Mouse (Mus musculus): ENCODE results near the gene Ltbp3. TPM values are rescaled to one million over a fixed set of nuclear protein-coding genes. Genes with fewer than 3 reads are reported as not detected.

Gene Ltbp3
- 1.2 to 9.7 TPM (median 2.2 TPM) in 3 replicates for total RNA-seq (2017)

DNA sequence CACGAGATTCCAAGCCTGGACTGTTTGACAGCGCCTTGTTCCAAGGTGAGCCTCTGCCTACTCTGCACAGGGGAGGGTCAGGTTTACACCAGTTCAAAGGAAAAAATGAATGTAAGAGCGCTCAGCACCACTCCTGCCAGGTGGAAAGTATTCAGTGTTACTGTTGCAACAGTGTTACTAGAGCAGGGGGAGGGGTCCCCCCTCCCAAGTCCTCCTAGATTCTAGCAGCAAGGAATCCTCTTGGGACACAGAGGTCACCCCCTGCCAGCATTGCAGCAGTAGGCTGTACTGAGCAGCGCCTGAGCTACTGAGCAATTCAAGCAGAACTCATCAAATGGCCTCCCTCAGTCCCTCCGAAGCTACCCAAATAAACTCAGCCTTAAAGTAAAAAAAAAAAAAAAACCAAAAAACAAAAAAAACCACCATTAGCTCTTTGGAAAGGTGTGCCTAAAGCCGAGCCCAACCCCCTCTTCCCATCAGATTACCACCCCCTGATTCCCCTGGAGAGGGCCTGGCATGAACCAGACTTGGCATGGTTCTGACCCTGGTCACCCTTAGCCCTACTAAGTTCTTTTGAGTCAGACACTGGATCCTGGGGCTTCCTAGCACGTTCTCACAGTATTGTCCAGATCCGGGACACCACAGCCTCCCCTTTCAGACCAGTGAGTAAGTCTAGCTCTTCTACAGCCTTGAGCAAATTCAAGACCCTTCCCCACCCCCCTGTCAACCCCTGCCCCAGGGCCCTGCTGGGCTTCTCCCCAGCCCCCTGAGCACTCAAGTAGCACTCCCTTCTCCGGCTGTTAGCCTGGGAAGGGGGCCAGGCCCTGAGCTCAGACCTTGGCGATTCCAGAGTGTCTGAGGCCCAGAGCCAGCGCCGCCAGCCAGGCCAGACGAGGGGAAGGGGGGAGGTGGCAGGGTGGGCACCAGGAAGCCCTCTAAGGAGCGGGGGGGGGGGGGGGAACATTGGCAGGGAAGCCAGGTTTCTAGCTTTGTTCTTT, at the start of gene Ltbp3:
TSS of gene Ltbp3 (plus strand) at position 585 of the 998 bp plus-strand sequence.
- ATAC-seq (replicated peaks; ENCODE audit: insufficient number of reproducible peaks, low FRiP score, low TSS enrichment, poor library complexity, severe bottlenecking) = no peak

DNA sequence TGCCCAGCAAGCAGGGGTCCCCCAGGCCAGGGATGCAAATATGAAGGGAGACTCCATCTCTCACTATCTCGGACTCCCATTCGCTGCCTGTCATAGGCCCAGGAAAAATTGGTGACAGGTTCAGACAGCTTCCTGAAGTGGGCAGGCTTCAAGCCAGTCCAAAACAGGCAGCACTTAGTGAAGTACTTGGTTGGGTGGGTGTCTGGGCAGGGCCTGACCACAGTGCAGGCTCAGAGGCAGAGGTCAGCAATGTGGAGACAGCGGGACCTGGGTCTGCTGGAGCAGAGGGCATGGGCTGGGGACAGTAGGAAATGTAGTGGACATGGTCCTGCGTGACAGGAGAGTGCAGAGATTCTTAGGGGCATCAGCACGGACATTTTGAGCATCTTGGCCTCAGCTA, 49.1 kb upstream of the Ltbp3 start:
- no peak for ATAC-seq (replicated peaks; ENCODE audit: insufficient number of reproducible peaks, low FRiP score, low TSS enrichment, poor library complexity, severe bottlenecking)

DNA sequence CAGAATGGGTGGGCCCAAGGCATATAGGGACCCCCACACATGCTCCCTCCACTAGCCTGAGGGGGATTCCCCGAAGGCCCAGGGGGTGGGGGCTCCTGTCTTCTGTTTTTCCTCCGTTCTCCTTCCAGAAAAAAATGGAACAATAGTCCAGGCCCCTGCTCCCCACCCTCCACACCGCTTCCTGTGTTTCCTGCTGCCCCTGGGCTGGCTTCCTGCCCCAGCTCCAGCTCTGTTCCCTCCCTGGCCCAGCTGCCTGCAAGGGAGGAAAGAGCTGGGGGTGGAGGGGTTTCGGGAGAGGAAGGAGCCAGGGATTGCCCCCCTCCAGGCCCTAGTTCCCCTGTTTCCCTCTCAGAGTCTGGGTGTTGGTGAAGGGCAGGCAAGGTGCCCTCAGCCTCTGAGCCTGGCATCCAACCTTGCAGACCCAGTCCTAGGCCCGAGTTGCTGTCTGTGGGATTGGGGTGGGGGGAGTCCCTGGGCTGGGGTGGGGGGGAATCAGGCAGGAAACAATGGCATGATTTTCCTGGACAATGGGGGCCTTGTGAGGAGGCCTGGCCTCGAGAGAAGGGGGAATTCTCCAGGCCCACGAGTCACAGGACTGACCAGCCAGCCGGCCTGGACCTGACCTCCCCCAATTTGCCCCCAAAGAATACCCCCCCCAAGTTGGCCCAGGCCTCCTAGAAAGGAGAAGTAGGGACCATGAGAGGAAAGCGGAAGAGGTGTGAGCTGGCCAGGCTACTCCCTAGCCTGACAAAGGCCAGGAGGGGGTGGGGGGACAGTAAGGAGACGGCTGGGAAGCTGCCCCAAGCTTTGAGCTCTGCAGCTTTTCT, 48.4 kb upstream of the Ltbp3 start:
- ATAC-seq (replicated peaks; ENCODE audit: insufficient number of reproducible peaks, low FRiP score, low TSS enrichment, poor library complexity, severe bottlenecking) = 0 out of 2 replicates have a peak, but pooled peaks have one; percentile 13

DNA sequence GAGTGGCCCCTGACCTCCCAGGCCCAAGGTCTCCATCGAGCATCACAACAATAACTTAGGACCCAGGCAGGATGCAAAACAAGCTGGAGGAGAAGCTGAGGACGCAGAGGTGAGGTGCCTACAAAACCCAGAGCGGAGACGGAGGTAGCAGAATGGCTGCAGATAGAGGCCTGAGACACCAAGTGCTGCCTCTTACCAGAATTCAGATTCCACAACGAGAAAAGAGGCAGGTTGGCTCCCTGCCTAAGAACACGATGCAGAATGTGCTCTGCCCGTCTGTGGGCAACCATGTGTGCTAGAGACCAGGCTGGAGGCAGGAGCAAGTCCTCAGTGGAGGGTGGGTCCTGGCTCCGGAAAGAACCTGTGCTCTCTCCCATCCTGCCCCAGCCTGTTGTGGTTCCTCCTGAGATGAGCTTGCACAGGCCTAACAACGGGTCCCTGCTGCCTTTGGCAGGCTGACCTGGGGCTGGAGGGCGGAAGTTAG, 47.7 kb upstream of the Ltbp3 start:
- ATAC-seq (replicated peaks; ENCODE audit: insufficient number of reproducible peaks, low FRiP score, low TSS enrichment, poor library complexity, severe bottlenecking) = no peak

DNA sequence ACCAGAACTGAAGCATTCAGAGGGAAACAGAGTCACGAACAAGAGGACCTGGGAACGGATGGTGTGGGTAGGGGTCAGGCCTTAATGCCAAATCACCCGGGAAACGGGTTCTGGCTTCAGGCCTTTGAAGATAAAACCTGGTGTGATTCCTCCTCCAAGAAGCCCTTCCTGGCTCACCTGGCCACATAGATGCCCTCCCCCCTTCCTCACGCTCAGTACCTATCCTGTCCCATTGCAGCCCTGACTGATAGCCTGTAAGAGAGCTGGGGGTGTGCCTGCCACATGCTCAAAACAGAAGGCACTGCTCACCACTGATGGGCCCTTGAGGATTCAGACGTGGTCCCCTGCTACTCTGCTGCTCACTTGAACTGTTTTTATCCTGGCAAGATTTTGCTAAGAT, 46.9 kb upstream of the Ltbp3 start:
- ATAC-seq (replicated peaks; ENCODE audit: insufficient number of reproducible peaks, low FRiP score, low TSS enrichment, poor library complexity, severe bottlenecking) = no peak

DNA sequence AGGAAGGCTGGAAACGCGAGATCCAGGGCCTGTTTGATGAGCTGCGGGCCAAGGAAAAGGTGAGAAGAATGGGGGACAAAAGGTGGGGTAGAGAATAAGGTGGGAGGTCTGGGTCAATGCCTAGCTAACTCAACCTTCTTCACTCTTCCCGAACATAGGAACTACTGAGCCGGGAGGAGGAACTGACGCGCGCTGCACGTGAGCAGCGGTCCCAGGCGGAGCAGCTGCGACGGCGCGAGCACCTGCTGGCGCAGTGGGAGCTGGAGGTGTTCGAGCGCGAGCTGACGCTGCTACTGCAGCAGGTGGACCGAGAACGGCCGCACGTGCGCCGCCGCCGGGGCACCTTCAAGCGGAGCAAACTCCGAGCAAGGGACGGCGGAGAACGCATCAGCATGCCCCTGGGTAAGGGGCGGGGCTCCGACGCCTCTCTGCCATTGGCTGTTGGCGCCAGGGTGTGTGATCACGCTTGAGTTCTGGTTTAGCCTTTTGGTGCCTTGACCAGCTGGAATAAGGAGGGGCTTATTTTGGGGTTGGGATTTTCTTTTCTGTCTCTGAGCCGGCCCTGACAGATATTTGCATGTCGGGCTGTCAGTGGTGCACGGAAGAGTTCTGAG, 44.7 kb upstream of the Ltbp3 start:
- ATAC-seq (replicated peaks; ENCODE audit: insufficient number of reproducible peaks, low FRiP score, low TSS enrichment, poor library complexity, severe bottlenecking) = no peak

DNA sequence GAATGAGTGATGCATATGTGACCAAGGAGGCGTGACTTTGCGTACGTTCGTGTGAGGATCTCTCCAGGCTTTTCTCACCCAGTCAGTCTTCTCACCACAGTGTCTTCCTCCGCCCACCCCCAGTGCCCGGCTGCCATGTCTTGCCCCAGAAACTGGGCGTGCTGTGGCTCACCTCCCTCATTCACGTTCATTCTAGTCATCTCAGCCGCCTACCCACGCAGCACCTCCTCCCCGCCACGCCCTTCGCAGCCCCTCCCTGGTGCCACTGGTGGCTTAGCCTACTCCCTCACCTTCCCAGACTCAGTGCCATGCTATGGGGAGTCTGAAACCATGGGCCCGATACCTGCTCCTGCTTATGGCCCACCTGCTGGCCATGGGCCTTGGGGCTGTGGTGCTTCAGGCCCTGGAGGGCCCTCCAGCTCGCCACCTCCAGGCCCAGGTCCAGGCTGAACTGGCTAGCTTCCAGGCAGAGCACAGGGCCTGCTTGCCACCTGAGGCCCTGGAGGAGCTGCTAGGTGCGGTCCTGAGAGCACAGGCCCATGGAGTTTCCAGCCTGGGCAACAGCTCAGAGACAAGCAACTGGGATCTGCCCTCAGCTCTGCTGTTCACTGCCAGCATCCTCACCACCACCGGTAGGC, 36.4 kb upstream of the Ltbp3 start, which contains the start of gene Kcnk7:
TSS of gene Kcnk7 (plus strand) at position 205 of the 638 bp plus-strand sequence.
- ATAC-seq (replicated peaks; ENCODE audit: insufficient number of reproducible peaks, low FRiP score, low TSS enrichment, poor library complexity, severe bottlenecking) = peak; percentile 18; the same call in 1 of the 2 replicates

DNA sequence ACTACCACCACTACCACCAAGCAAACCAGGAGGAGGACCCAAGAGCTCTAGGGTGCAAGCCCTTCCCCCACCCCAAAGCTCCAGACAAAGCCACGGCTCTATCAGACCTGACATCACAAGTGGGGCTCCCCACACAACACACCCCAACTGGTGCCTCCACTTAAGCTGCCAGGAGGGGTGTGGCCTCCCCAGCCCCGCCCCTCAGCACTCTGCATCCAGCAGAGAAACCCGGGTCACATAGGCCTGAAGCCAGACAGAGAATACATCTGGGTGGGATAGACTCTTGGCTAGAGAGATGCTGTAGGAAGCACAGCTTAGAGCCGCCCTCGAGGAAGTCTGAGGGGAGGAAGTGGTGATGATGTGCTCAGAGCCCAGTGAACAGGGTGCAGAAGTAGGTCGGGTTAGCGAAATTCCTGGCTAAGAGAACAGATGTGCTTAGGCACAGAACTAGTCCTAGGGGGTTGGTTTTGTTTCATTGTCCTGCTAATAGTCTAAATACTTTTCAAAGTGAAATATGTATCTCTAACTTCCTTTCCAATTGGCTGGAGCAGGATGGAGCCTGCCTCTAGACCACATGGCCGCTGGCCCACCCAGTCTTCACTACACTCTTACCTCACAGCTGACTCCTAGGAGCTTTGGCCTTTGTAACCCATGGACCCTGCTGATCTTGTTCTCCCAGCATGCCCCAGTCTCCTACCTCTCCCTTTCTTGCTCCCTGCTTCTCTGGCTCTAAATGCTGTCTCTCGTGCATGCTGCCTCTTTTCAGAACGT, 35.7 kb upstream of the Ltbp3 start:
- ATAC-seq (replicated peaks; ENCODE audit: insufficient number of reproducible peaks, low FRiP score, low TSS enrichment, poor library complexity, severe bottlenecking) = peak; percentile 45

DNA sequence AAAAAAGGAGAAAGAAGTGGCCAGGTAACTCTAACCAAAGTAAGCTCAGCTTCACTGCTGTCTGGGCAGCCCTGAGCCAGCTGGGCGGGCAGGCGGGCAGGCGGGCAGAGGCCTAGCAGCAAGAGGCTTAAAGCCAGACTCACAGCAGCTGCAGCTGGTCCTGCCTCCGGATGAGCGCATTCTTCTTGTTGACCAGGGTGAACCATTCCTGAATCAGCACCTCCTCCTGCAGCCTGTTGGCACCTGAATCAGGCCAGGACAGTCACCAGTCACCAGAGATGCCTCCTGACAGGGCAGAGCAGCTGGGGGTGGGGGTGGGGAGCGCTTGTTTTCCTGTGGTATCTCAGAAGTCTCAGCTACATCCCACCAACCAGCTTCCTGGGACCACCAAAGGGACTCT, 30.6 kb upstream of the Ltbp3 start:
- ATAC-seq (replicated peaks; ENCODE audit: insufficient number of reproducible peaks, low FRiP score, low TSS enrichment, poor library complexity, severe bottlenecking) = no peak

DNA sequence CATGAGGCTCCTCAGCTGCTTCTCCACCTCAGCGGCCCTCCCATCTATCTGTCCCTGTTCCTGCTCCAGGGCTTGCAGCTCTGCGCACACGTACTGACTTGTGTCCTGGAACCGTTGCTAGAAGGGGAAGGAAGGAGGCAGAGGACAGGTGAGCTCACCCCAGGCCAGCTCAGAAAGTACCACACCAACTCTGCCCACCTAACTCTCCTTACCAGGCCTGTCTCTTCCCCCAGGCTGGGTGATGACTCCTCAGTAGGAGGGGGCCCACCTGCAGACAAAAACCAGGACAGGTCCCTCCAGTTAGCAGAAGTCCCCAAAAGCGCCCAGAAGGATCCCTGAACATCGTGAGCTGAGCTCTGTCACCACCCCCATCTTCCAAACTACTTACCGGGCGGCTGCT, 30.1 kb upstream of the Ltbp3 start:
- no peak for ATAC-seq (replicated peaks; ENCODE audit: insufficient number of reproducible peaks, low FRiP score, low TSS enrichment, poor library complexity, severe bottlenecking)

DNA sequence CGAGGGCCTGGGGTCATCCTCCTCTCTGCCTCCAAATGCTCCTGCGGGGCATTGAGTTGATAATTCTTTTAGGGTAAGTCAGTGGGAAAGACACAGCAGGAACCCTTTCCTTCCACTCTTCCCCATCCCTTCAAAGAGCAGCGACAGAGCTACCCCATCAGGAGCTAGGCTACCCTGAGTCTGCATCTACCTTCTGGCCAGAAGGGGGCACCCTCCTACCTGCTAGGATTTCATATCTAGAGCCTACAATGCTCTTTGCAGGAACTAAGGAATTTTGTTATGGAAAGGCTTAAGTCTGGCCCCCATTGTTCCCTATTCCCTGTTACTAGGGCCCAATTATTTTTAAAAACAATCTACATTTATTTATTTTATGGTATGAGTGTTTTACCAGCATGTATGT, 29.5 kb upstream of the Ltbp3 start:
- ATAC-seq (replicated peaks; ENCODE audit: insufficient number of reproducible peaks, low FRiP score, low TSS enrichment, poor library complexity, severe bottlenecking) = no peak

DNA sequence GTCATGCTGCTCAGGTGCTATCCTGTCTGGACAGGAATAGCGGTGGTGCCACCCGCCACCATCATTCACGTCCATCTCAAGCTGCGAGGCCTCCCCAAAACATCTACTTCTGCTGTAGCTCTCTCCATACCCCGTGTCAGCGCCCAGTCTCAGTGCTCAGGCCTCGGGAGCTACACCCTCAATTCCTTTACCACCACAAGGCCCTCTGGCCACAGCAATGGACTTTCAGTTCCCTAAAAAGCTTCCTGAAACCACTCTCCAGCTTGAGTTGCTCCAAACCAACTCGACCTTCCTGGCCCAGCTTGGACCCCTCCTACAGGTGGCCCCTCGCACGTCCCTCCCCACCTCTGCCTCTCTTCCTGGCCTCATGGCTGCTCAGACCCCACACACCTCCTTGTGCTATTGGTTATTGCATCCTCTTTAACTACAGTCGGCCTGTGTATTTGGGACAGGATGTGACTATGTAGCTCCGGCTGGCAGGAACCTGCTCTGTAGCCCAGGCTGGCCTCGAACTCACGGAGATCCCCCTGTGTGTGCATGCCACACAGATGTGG, 28.7 kb upstream of the Ltbp3 start:
- ATAC-seq (replicated peaks; ENCODE audit: insufficient number of reproducible peaks, low FRiP score, low TSS enrichment, poor library complexity, severe bottlenecking) = peak; percentile 84

DNA sequence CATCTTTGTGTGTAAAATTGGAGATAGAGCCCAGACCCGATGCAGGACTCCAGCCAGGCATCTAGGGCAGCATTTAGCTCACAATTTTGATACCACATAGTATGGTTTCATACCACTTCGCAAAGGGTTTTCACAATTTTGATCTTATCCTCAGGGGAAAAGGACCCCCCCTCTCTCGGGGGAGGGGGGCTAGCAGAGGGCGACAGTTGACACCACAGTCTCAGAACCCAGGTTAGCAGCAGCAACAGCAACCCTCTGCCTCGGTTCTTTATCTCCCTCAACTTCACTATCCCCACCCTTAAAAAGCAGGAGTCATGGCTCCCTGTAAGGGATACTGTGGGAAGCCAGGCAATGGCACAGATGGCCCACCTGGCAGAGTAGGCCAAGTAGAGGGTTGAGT, 27.4 kb upstream of the Ltbp3 start:
- ATAC-seq (replicated peaks; ENCODE audit: insufficient number of reproducible peaks, low FRiP score, low TSS enrichment, poor library complexity, severe bottlenecking) = no peak

DNA sequence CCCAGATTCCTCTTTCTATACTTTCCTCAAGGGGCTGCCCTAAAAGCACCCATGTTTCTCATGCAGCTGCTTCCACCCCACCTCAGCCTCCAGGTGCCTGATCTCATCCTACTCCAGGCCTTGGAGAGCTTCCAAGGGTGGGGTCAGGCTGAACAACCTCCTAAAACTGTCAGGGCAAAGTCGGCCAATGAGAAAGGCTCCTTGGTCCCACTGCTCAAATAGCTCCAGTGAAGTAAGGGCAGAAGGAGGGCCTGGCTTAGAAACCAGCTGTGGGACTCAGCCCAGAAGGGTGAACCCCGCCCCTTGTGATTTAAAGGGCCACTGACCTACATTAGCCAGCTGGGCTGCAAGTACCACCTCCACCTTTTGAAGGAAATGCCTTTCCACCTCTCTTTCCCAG, 27.0 kb upstream of the Ltbp3 start:
- ATAC-seq (replicated peaks; ENCODE audit: insufficient number of reproducible peaks, low FRiP score, low TSS enrichment, poor library complexity, severe bottlenecking) = peak; percentile 23; the same call in 1 of the 2 replicates

DNA sequence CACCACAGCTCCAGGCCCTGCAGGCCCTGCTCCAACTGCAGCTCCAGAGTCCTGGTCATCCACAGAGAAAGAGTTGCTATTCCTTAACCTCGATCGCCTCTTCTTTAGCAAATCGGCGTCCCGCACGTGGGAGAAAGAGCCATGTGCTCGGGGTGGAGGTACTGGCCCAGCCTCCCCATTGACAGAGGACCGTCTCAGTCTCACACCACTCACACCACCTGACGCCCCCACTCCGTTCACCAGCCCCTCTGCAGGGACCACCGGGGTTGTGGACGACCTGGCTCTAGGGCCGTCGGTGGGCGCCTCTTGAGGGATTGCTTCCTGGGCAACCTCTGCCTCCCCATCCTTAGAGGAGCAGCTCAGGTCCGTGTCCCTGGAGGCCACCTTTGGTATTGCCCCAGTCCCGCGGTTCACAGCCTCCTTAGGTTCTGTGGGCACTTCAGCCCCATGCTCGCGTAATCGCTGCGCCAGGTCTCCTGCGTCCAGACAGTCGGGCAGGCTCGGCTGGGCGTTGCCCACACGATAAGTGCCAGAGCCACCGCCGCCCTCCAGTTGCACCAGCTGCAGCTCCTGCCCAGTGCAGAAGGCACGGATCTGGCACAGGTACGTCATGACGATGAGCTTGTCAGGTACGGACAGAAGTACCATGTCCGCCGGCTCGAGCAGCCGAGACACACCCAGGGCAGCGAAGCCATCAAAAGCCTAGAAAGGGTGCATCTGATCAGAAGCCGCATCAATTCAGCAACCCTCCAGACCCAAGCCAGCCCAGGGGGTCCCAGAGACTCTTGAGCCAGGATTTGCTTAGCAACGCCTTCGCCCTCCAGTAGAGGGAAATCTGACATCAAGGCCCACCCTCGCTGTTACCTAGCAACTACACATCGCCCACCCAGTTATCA, 24.7 kb upstream of the Ltbp3 start:
- no peak for ATAC-seq (replicated peaks; ENCODE audit: insufficient number of reproducible peaks, low FRiP score, low TSS enrichment, poor library complexity, severe bottlenecking)

DNA sequence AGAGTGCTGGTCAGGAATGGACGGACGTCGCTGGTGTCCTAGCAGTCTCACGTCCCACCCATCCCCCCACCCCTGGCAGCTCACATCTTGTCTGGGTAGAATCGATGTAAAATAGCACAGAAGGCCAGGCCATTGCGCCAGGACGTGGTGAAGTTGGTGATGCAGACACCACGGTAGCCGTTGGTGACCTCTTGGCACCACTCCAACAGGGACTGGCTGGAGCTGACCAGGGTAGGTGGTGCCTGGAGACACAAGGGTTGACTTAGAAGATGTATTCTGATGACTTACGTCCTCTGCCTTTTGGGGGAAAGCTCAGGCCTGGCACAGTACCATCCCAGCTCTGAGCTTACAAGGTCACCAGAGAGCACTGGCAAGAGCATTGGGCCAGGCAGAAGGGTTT, 23.7 kb upstream of the Ltbp3 start:
- no peak for ATAC-seq (replicated peaks; ENCODE audit: insufficient number of reproducible peaks, low FRiP score, low TSS enrichment, poor library complexity, severe bottlenecking)

DNA sequence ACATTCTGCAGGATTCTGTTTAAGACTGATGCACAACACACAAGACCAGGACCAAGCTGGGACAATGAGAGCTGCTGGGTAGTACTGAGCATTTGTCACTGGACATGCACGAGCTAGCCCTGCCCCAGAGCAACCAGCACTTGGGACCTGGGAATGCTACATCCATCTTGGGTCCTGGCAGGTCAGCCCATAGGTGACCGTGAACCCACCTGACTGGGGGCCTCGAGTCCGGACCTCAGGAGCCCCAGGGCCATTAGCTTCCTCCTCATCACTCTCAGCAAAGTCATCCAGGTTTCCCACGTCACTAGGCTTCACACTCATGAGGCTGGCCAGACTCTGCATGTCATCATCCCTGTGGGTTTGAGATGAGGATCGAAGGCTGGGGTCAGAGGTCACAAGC, 19.5 kb upstream of the Ltbp3 start:
- no peak for ATAC-seq (replicated peaks; ENCODE audit: insufficient number of reproducible peaks, low FRiP score, low TSS enrichment, poor library complexity, severe bottlenecking)

Measured in monocyte, adult 5-6 weeks (primary cell).